Mouse (Mus musculus) kidney, postnatal 25 days (tissue): ENCODE measurements around the gene Clrn2.
"Not testable (repeated sequence)": the region's sequence is repeated elsewhere in the genome, so short reads cannot be mapped to it uniquely, and the experiment has no call there.

ENCODE experiments used
- DNase-seq, 2 experiments: peaks; one replicate each; pipeline ENCODE4 v3.0.0; 2021; ENCODE audit warnings: mixed read lengths in 2 of 2

The Clrn2 gene

DNA sequence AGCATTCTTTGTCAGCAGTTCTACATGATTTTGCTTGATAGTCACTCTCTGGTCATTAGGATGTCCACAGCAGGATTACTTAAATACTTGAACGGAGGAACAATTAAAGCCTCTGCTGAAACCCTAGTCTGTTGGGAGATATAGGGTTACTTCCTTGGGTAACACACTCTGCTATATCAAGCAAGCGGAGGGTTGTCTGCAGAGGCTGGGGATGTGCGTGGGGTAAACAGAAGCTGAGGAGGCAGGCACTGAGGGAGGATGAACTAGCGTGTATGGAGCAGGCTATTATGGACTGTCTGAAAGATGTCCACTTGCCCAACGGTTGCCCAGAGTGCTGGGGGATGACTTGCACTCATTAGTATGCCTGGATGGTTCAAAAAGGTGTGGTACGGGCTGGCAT, at the start of gene Clrn2:
Gene Clrn2 (plus strand): TSS at position 301 of the 400 bp plus-strand sequence.
- DNase-seq = no peak

DNA sequence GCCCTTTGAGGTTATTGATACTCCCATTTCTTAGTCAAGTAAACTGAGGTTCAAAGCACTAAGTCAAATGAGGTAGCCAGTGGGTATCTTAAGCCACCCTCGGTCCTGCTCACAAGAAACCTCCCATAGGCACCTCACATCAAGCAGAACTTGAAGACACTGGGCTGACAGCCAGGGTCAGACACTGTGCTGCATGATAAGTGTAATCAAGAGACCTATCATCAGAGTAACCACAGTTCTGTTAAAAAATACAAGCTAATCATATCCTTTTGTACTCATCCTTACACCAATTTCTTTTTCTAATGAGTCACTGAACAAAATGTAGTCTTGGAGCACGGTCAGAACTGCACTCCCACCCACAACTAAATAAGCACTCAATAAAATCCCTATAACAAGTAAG, 47.4 kb upstream of the Clrn2 start:
- DNase-seq = no peak

DNA sequence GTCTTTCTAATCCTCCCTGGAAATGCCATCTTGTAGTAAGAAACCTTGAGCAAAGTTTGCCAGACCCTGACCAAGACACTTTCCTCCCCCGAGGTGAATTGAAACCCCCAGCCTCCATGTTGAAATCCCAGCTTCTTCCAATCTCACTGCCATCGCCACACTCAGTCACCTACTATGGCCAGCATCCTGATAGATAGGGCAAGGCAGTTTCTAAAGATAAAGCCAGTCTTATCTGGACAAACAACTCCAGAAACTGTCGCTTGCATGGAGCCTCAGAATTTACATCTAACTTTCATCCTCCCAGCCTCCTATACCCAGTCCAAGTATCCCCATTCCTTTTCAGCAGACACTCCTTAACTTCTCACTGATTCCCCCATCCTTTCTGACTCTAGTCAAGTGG, 37.1 kb upstream of the Clrn2 start:
- DNase-seq = no peak

DNA sequence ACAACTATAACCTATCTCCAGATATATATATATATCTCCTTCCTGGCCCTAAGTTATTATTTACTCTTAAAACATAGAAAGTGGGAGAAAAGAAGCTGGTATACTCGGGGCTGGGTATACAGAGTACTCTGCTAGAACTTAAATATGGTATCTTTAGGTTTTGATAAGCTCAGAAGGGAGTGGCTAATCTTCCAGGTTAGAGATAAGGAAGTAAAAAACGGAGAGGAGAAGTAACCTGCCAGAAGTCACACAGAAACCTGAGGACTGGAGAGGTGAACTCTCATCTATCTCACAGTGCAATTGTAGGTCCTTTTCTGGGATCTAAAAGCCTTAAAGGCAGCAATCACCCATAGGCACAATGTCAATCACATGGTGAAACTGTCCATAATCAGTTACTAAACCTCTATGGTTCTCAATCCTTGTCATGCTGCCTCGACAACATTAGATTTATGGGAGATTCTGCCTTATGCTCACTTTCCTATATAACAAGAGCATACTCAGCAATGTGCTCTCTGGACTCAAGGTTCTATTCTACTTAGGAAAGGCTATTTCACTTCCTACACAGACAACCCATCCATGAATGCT, 35.6 kb upstream of the Clrn2 start:
- DNase-seq = no peak

DNA sequence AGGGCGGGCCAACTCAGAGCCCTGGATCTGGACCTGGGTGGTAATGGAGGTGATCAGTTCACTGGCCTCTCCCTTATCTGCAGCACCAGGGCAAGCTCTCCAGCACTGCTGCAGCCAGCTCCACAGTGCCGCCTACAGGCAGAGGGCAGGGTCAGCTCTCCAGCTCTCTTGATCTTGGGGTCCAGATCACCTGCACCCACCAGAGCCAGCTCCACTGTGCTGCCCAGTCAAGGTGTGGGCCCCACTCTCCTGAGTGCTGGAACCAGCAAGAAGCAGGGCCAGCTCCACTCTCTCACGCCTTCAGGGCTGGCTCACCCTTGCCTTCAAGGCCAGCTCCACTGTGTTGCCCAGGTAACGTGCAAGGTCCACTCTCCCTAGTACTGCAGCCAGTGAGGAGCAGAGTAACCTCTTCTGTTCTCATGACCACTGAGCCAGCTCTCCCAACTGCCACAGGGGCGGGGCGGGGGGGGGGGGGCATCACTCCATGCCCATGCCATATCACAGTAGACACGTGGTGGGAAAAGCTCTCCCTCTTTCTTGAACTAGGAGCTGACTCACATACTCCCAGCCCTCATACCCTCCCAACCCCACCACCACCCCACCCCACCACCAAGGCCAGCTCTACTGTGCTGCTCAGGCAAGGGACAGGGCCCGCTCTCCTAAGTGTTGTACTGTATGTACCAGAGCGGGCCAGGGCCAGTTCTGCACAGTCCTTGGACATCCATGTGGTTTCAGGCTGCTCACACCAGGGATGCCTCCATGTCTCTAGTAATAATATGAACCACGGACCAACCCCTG, 33.5 kb upstream of the Clrn2 start:
- peak; percentile 57 to 82 for DNase-seq

DNA sequence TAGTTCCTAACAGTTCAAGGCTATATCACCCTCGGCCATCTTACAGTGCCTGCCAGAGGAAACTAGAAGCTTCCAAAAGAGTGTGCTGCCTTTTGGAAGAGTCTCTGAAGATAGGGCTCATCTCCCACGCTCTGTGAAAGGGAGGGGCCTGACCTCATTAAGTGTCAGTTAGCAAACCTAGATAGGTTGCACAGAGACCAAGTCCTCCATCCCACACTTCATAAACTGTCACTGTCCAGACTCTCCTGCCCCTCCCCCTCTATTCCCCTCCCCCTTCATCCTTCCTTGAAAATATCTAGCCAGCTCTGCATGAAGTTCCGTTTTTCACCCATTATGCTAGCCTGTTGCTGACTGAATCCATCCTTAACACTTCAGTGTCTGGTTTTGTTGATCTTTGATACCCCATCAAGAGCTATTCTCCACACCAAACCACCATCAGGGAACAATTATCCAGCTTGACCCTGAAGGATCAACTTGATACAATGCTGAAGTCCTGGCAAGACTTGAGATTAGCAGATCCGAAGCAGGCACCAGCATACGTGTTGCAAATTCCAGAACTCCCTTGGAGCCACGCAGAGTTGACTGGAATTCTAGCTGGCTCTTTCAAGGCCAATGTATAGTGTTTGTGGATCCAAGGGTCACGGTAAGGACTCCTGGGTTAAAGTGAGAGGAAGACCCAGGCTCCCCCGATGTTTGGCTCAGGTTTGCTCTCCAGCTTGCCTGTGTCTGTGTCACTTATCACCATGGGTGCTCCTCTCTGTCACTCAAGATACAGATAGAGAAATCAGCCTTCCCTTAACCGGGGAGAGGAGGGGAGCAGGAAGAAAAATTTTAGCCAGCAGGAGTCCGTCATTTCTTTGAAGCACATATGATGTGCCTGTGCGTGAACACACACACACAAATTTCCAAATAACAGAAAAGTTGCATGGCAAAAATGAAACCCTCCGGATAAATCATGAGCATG, 31.4 kb upstream of the Clrn2 start:
- no peak for DNase-seq

DNA sequence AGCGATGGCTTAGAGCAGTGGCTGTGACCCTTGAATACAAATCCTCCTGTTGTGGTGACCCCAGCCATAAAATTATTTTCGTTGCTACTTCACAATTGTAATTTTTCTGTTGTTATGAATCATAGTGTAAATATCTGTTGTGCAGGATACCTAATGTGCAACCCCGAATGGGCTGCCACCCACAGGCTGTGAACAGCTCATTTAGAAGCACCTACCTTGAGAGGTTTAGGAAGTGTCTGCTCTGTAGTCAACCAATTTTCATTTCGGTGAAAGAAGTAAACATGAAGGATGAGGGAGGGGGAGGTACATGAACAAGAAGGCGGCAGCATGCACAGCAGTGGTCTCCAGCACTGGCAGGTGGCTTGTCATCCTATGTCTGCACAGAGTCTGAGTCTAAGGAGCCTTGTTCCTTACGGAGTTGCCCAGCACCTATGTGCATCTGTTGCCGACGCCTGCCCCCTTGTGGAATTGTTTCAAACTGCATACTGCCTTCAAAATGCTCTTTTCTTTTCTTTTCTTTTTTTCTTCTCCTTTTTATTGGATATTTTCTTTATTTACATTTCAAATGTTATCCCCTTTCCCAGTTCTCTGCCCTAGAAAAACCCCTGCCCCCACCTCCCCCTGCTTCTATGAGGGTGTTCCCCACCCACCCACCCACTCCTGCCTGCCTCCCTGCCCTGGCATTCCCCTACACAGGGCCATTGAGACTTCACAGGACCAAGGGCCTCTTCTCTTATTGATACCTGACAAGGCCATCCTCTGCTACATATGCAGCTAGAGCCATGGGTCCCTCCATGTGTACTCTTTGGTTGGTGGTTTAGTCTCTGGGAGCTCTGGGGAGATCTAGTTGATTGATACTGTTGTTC, 29.3 kb upstream of the Clrn2 start:
- DNase-seq = peak; percentile 68 to 78

DNA sequence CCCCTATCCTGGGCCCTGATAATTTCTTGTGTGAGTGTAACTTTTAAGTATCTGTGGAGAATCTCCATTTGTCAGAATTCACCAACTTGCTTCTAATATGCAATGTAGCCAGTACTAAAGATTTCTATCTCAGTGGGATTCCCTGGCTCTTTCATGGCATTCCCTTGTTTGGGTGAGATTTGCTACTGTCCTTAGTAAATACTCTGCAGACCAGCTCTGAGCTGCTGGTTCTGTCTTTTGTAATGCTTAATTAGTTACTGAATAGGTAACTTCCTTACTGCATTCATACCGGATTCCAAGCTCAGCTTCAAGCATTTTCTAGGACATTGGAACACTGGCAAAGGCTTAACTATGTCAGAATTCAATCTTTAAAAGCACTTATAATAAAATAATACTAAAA, 27.8 kb upstream of the Clrn2 start:
- DNase-seq = not testable (repeated sequence)

DNA sequence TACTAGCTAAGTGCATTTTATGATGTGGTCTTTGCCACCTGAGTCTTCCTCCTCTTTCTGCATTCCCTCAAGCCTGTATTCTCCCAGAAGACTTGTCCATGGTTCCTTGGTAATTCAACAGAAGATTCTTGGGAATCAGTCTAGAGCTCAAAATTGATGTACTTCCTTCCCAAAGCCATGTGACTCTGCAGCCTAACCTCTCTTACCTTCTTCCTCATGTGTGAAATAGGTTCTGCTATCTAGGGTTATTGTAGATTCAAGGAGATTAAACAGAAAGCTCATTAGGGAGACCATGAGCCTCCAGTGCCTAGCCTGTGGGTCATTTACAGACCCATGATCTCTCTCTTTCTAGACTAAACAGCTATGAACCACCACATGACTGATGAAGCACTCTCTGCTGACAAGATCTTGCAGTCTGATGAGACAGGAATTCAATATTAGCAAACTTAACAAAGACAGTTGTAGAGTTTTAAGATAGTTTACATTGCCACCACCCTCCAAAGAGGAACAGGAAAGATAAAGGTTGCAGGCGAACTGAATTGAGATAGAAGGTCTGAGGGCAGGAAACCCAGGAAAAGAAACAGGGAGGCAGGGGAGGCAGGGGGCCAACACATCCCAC, 27.0 kb upstream of the Clrn2 start:
- DNase-seq = no peak

DNA sequence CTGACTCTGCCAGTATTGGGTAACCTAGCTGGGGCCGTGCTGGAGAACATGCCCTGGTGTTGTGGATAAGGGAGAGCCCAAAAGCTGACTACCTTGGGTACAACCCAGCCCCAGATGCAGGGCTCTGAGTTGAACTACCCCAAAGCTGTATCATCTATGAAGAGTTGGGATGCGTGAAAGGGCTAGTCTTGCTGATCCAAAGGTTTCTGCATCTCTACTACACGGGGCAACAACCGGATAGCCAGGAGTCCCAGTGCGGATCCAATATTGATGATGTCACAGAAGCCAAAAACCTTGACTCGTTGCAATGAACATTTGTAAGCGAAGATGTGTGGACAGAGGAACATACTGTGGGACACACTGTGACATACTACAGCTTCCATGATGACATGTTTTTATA, 25.7 kb upstream of the Clrn2 start:
- peak in 1 of 2 experiments; percentile 0 for DNase-seq

DNA sequence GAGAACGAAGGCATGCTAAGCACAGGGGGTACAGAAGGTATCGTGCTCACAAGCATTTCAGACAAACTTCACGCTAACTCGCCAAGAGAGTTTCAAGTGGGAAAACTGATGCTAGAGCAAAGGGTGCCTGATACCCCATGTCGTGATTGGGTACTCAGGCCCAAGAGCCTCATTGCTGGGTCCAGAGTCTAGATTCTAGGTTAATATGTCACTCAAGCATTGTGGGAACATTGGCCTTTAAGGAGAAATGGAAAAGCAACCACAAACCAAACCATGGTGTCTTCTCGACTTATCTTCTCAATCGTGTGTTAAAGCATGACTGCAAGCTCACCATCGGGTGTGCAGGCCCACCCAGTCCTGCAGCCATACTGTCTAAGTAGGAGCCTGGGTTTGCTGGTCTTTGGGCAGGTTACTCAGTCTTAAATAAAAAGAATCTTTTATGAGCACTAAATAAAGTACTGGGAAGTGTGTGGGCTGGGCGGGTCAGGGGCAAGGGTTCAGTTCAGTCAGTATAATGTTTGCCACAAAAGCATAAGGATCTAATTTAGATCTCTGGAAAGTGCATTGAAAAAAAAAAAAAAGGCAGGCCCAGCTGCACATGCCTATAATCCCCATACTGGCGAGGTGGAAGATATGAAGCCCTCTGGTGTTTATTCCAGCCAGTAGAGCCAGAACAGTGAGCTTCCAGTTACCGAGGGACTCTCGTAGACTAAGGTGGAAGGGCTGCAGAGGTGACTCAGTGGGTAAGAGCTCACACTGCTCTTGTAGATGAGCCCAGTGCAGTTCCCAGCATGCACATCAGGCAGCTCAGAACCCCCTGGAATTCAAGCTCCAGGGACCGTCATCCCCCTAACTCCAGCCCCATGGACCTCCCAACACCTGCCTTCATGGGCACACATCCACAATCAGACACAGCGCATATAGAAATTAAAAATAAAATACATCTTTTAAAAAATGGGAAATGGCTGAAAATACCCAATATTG, 17.3 kb upstream of the Clrn2 start:
- peak; percentile 53 to 79 for DNase-seq

DNA sequence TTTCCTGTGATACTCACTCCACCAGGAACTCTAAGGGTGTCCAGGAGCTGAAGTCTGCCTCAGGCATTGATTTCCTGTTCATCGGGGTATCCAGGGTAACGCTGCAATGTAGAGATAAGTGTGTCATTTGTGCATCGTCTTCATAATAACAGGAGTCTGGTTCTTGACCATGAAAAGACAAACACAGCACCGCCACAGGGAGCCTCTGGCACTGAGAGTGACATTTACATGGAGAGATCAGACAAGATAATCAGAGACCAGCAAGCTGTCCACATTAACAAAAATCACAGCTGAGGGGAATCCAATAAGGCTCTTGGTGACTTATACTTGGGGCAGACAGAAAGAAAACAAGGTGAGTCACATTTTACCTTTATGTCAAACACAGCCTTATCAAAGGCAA, 15.7 kb upstream of the Clrn2 start:
- no peak for DNase-seq

DNA sequence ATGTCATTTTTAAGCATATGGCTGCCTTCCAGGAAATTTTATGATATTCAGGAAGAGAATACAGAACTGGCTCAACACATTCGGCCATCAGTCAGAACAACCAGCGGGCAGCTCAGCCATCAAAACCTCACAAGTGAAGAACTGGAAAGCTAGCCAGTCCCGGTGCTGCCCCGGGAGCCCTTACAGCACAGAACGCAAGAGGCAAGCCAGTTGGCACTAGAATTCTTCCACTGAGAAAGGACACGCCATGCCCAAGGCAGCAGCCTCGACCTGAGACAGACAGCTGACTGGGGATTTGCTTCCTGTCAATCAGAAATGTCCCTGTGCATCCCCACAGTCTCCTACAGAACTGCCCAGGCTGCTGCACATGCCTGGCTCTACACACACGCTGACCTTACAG, 15.2 kb upstream of the Clrn2 start:
- DNase-seq = no peak

DNA sequence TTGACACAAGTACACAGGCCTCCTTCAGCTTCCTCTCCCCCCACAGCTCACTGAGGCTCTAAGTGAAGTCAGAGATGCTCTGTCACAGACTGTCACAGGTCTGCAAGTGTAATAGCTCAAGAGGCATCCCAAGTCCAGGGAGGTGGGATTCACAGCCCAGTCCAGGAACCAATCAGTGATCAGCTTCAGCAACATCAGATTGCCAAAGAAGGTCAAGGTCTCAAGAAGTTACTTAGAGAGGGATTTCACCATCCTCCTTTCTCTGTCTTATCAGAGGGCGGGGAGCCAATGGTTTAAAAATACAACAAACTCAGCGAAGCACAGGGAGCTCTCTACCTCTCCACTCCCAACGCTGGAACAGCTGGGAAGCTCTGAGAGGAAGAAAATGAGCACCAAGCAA, 12.4 kb upstream of the Clrn2 start:
- DNase-seq = no peak

DNA sequence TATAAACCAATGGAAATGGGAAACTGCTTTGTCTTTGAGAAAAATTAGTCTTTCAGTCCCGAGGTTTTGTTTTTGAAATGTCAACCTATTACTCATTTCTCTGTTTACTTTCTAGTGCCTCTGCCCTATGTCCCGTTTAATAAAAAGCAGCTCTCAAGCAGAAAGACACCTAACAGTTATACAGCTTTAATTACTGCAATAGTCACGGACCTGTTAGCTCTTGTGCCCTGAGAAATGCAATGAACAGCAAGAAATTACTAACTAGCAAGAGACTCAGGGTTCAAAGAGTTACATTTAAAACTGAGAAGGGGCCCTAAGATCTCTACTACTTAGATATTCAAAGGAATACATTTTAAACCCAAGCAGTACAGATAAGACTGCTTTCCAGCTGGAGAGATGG, 11.8 kb upstream of the Clrn2 start:
- DNase-seq = no peak

DNA sequence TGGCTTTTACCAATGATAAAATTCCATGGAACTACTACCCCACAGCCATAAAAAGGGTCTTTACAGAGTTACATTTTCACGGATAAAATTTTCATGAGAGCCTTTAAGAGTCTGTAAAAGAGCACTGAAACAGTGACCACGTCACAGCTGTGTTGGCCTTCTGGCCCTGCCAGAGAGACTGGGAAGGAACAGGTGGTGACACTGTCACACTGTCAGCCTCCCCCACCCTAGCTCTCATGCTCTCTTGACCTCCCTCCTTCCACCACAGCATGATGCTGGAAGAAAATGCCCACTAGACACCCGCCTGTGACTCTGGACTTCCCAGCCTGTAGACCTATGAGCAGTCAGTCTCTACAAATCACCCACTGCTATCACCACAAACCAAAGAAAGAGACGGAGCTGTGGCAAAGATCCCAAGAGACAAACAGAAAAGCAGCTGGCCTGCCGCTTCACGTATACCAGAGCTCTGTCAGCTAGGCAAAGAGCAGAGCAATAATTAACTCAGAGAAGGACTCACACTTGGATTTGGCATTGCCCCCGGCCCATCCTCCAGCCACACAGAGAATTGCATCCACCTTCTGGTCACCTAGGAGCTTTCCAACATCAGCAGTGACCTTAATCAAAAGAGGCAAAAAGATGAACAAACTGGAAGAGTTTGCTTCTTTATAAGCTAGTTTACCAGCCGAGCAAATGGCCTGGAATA, 9.3 kb upstream of the Clrn2 start:
- peak; percentile 69 to 81 for DNase-seq

DNA sequence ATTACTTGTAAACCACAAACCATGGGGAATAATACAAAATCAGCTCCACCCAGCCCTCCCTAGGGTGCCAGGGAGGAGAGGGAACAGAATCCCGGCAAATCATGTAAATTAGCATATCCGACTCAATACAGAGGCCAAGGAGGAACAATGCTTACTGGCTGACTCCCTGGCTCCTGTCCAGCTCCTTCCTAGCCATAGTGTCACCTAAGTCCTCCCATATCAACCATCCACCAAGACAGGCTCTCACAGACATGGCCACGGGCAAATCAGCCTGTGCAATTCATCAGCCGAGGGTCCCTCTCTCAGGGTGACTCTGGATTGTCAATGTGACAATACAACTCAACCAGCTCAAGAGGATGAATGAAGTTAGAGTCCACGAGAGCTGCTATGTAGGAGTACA, 4.9 kb upstream of the Clrn2 start:
- DNase-seq = peak in 1 of 2 experiments; percentile 41

DNA sequence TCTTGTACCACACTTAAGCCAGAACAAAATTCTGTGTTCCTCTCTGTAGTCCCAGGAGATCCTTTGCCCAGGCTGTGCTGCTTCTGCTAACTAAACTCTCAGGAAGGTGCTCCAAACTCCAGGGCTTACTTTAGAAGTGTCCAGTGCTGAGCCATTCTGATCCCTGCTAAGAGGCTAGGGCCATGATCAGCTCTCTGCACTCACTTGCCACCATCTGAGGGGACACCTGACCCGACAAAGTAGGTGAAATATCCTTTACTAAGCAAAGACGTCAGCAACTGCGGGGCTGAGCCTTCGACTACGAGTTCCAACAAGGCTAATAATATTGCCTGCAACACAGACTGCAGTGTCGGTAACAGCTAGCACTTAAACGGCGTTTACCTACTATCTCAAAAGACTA, 4.3 kb upstream of the Clrn2 start:
- no peak for DNase-seq

DNA sequence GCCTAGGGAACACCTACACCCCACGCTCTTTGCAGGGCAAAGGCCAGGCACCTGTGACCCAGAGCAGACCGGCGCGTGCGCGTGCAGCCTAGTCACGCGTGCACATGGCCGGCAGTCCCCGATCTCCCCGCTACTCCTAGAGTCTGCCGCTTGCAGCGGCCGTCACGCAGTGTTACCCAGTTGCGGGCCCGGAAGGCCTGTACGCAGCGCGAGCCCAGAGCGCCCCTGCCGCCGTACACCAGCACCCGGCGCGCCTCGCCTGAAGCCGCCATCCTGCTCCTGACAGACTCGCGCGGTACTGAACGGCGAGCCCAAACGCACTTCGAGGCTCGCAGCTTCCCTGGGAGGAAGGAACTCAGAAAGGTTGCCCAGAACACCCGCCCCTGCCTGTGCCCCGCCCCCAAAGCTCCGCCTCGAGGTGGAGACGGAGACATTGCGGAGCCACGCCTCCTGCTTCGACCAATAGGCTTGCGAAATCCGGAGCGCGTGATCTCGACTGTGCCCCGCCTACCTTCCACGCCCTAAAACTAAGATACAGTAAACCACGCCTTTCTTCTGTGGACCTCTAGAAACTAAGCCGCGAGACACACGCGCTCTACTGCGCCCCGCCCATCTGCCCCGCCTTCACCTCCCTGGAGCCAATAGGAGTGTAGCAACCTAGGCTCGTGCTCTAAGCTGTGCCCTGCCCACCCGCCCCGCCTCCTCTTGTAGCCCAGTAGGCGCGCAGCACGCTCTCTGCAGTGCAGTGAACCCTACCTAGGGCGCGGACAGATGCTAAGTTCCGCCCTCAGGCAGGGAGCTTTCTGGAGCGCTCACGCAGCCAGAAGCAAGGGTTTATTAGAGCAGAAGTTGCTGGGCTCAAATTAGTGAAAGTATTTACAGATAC, 3.5 kb upstream of the Clrn2 start, which contains the start of gene Qdpr:
Gene Qdpr (minus strand): TSS at position 406 of the 886 bp plus-strand sequence.
- peak; percentile 98 to 99 for DNase-seq
